Mouse (Mus musculus): ENCODE results near the gene Shh. TPM values are rescaled to one million over a fixed set of nuclear protein-coding genes. Genes with fewer than 3 reads are reported as not detected.
A peak's percentile ranks its signal among the peaks of the same experiment; 100 is the strongest.

Gene Shh
- polyA plus RNA-seq (2012; rRNA removed) (0.04 and 0.12 TPM in 2 replicates), polyA plus RNA-seq (2014; fragmentation: Nextera tagmentation; extraction: Ambion mirVana) (not detected in 2 replicates)

DNA sequence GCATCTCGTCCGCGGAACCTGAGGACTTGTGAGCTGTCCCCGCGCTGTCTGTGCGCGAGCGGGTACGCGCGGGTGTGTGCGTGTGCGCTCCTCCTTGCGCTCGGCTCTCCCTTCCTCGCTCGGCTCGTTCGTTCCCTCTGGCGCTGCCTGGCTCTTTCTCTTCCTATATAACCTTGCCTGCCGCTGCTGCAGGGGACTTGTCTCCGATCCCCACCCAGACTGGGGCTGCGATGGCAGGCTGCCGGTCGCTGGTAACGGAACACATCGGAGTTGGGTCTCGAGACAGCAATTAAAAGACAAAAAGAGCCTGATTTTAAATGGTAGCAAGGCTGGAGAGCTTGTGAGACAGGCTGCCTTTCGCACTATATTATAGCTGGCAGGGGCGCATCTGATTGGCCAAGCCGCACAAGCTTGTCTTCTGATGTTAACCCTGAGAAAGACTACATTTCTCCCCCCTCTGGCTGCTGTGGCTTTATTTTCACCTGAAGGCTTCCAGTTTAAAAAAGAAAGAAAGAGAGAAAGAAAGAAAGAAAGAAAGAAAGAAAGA is at the start of gene Shh:
Gene Shh (minus strand): TSS at position 497 of the 547 bp plus-strand sequence.
- DNase-seq (ENCODE audit: low read depth in 3 of 3, low spot score in 3 of 3) (no peak), ATAC-seq (ENCODE audit: insufficient read depth) (no peak)
- no peaks in the 10 kb centered on the region for H3K36me3 ChIP-seq (replicated peaks; ENCODE audit: control insufficient read depth, insufficient read depth, low read depth)
- no peaks in the 10 kb centered on the region for H3K4me1 ChIP-seq (replicated peaks; ENCODE audit: control insufficient read depth in 2 of 2, insufficient read depth in 2 of 2, low read length in 1 of 2)
- no peaks in the 10 kb centered on the region for H3K9me3 ChIP-seq (ENCODE audit: control insufficient read depth, low read length)
- peaks cover 61% of the 10 kb centered on the region for H3K27me3 ChIP-seq (ENCODE audit: control insufficient read depth, insufficient read depth, low read length)
- 3% methylated on average over 31 of the region's 31 CpGs for WGBS (ENCODE audit: insufficient replicate concordance)
- H3K9ac ChIP-seq (replicated peaks) = no peak within 1 kb of the TSS
- no peak within 1 kb of the TSS for H3K4me3 ChIP-seq (ENCODE audit: insufficient read depth in 1 of 2, low read depth in 2 of 2, low read length in 2 of 2)
- no peak within 1 kb of the TSS for H3K4me2 ChIP-seq (ENCODE audit: low read depth)
- no peak within 1 kb of the TSS for H3K27ac ChIP-seq
- TF ChIP-seq CTCF (IDR thresholded peaks at IDR 0.05; ENCODE audit: low read depth) (no peak), EP300 (IDR thresholded peaks at IDR 0.05; ENCODE audit: low read depth) (no peak)

DNA sequence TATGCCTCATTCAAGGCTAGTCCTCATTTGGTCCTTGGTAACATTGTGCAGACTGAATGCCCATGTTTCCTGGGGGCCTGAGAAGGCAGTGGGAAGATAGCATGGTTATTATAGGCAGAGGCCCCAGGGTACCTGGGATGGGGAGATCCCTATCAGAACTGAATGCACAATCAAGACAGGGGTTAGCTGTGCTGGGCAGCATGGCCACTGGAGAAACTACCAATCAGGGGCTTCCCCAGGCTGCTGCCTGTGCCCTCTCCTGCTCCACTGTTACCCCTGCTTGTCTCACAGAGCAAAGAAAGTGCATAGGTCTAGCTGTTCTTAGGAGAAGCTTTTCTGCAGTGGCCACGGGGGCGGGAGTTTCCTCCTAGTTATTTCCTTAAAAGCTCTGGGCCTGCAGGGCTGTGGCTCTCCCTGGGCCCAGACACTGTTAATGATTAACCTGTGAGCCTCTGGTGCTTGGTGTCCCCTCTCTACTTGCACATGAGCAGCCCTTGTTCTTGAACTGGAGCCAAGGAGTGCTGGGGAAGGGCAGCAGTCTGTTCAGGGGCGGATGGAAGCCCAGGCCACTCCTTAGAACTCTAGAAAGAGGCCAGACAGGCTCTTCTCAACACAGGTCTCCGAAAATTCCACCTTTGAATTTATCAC is 33.9 kb upstream of the Shh start:
- TF ChIP-seq CTCF (IDR thresholded peaks at IDR 0.05; ENCODE audit: low read depth) (no peak), EP300 (IDR thresholded peaks at IDR 0.05; ENCODE audit: low read depth) (no peak)
- H3K4me1 ChIP-seq (replicated peaks; ENCODE audit: control insufficient read depth in 2 of 2, insufficient read depth in 2 of 2, low read length in 1 of 2) = no peaks in the 10 kb centered on the region; a peak in 1 of 4 replicates
- H3K9ac ChIP-seq (replicated peaks) = no peak overlapping the region
- H3K36me3 ChIP-seq (replicated peaks; ENCODE audit: control insufficient read depth, insufficient read depth, low read depth) = no peaks in the 10 kb centered on the region
- 20% methylated on average over 4 of the region's 4 CpGs for WGBS (ENCODE audit: insufficient replicate concordance)
- ATAC-seq (ENCODE audit: insufficient read depth) (peak; percentile 53; the same call in 1 of the 2 replicates), DNase-seq (ENCODE audit: low read depth in 3 of 3, low spot score in 3 of 3) (peak; percentile 7 to 29 (median 15))
- H3K27me3 ChIP-seq (ENCODE audit: control insufficient read depth, insufficient read depth, low read length) = no peaks in the 10 kb centered on the region
- no peaks in the 10 kb centered on the region for H3K9me3 ChIP-seq (ENCODE audit: control insufficient read depth, low read length)
- H3K27ac ChIP-seq = no peak overlapping the region
- no peak overlapping the region for H3K4me2 ChIP-seq (ENCODE audit: low read depth)
- H3K4me3 ChIP-seq (ENCODE audit: insufficient read depth in 1 of 2, low read depth in 2 of 2, low read length in 2 of 2) = no peak overlapping the region

DNA sequence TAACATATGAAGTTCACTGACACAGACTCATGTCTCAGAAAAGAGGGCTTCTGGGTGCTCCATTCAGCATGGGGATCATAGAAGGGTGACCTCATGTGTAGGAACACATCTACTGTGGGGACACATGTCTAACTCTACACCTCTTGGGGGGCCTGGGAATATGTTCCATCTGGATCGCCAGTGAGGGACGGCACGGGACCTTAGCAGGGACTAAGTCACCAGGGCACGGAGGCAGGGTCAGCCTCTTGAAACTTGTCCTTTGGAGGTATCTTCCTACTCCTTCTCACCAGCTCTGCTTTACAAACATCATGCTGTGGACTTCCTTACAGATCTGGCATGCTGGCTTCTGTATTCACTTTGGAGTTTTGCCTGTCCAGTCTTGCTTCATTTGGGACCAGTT is 31.8 kb upstream of the Shh start:
- Histone ChIP-seq H3K4me3 (ENCODE audit: insufficient read depth in 1 of 2, low read depth in 2 of 2, low read length in 2 of 2) (no peak overlapping the region), H3K36me3 (replicated peaks; ENCODE audit: control insufficient read depth, insufficient read depth, low read depth) (no peaks in the 10 kb centered on the region), H3K9me3 (ENCODE audit: control insufficient read depth, low read length) (no peaks in the 10 kb centered on the region), H3K9ac (replicated peaks) (no peak overlapping the region), H3K27ac (no peak overlapping the region), H3K4me1 (replicated peaks; ENCODE audit: control insufficient read depth in 2 of 2, insufficient read depth in 2 of 2, low read length in 1 of 2) (no peaks in the 10 kb centered on the region; a peak in 1 of 4 replicates), H3K27me3 (ENCODE audit: control insufficient read depth, insufficient read depth, low read length) (no peaks in the 10 kb centered on the region), H3K4me2 (ENCODE audit: low read depth) (no peak overlapping the region)
- TF ChIP-seq CTCF (IDR thresholded peaks at IDR 0.05; ENCODE audit: low read depth) (no peak), EP300 (IDR thresholded peaks at IDR 0.05; ENCODE audit: low read depth) (no peak)
- DNase-seq (ENCODE audit: low read depth in 3 of 3, low spot score in 3 of 3) (no peak), ATAC-seq (ENCODE audit: insufficient read depth) (no peak)
- WGBS (ENCODE audit: insufficient replicate concordance) = 77% methylated on average over 4 of the region's 4 CpGs

GRCm38 (mm10) chr5:28495712-28496650 is 28.9 kb upstream of the Shh start:
- no peak overlapping the region for H3K9ac ChIP-seq (replicated peaks)
- H3K9me3 ChIP-seq (ENCODE audit: control insufficient read depth, low read length) = no peaks in the 10 kb centered on the region
- no peaks in the 10 kb centered on the region for H3K27me3 ChIP-seq (ENCODE audit: control insufficient read depth, insufficient read depth, low read length)
- no peaks in the 10 kb centered on the region; a peak in 1 of 4 replicates for H3K4me1 ChIP-seq (replicated peaks; ENCODE audit: control insufficient read depth in 2 of 2, insufficient read depth in 2 of 2, low read length in 1 of 2)
- WGBS (ENCODE audit: insufficient replicate concordance) = 61% methylated on average over 3 of the region's 3 CpGs
- H3K36me3 ChIP-seq (replicated peaks; ENCODE audit: control insufficient read depth, insufficient read depth, low read depth) = no peaks in the 10 kb centered on the region
- H3K27ac ChIP-seq = no peak overlapping the region
- no peak overlapping the region for H3K4me3 ChIP-seq (ENCODE audit: insufficient read depth in 1 of 2, low read depth in 2 of 2, low read length in 2 of 2)
- ATAC-seq (ENCODE audit: insufficient read depth) = no peak
- H3K4me2 ChIP-seq (ENCODE audit: low read depth) = no peak overlapping the region
- no peak for DNase-seq (ENCODE audit: low read depth in 3 of 3, low spot score in 3 of 3)
- no peak for TF ChIP-seq EP300 (IDR thresholded peaks at IDR 0.05; ENCODE audit: low read depth)
- TF ChIP-seq CTCF (IDR thresholded peaks at IDR 0.05; ENCODE audit: low read depth) = no peak

DNA sequence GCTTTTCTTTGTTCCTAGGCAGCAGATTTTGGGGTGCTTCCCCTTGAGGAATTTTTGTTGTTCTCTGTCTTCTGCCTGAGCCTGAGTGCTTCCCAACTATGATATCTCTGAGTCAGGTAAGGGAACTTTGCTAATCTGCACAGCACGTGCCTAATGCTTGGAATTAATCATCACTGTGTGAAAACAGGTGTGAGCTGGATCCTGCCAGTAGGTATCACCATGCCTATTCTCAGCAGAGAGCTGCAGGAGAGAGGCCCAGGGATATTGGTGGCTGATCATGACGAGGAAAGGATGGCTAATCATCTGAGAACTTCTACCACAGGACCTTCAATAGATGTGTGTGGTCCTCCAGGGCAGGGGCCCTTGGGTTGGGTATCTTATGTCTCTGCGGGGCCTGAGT is 26.5 kb upstream of the Shh start:
- WGBS (ENCODE audit: insufficient replicate concordance) = 40% methylated on average over 3 of the region's 3 CpGs
- ATAC-seq (ENCODE audit: insufficient read depth) = no peak

More for the DNA sequence above, 26.5 kb upstream of the Shh start:
- Histone ChIP-seq H3K4me2 (ENCODE audit: low read depth) (no peak overlapping the region), H3K27ac (no peak overlapping the region), H3K27me3 (ENCODE audit: control insufficient read depth, insufficient read depth, low read length) (no peaks in the 10 kb centered on the region), H3K9ac (replicated peaks) (no peak overlapping the region), H3K9me3 (ENCODE audit: control insufficient read depth, low read length) (no peaks in the 10 kb centered on the region), H3K36me3 (replicated peaks; ENCODE audit: control insufficient read depth, insufficient read depth, low read depth) (no peaks in the 10 kb centered on the region), H3K4me1 (replicated peaks; ENCODE audit: control insufficient read depth in 2 of 2, insufficient read depth in 2 of 2, low read length in 1 of 2) (no peaks in the 10 kb centered on the region; a peak in 1 of 4 replicates), H3K4me3 (ENCODE audit: insufficient read depth in 1 of 2, low read depth in 2 of 2, low read length in 2 of 2) (no peak overlapping the region)
- TF ChIP-seq EP300 (IDR thresholded peaks at IDR 0.05; ENCODE audit: low read depth) (no peak), CTCF (IDR thresholded peaks at IDR 0.05; ENCODE audit: low read depth) (no peak)
- DNase-seq (ENCODE audit: low read depth in 3 of 3, low spot score in 3 of 3) = no peak
